Mouse (Mus musculus) kidney, adult 8-10 months (tissue): ENCODE data around the gene Vmn2r55.
"Not testable (repeated sequence)": the region's sequence is repeated elsewhere in the genome, so short reads cannot be mapped to it uniquely, and the experiment has no call there.

Experiments
- DNase-seq, 2 experiments: peaks; one replicate each; pipeline ENCODE4 v3.0.0; 2022

Gene Vmn2r55

GRCm38 (mm10) chr7:12684903-12685302 is at the start of gene Vmn2r55:
Gene Vmn2r55 (minus strand): TSS chr7:12685003.
- DNase-seq: not testable (repeated sequence)

- DNase-seq: not testable (repeated sequence)
Measured at GRCm38 (mm10) chr7:12640219-12640618, 44.6 kb downstream of the Vmn2r55 start, which contains the start of gene Vmn2r54. Gene Vmn2r54 (minus strand): TSS chr7:12640319.

- no peak for DNase-seq
Measured at GRCm38 (mm10) chr7:12608688-12609087, 76.1 kb downstream of the Vmn2r55 start, which contains the start of gene Vmn2r53. Gene Vmn2r53 (minus strand): TSS chr7:12608788.
